Mouse (Mus musculus) erythroblast, embryonic 14.5 days (primary cell): ENCODE results near the gene Gpr141.

Source experiments
- GATA1 ChIP-seq: IDR thresholded peaks from 2 replicates; pipeline ENCODE4 v1.6.1; 2012; ENCODE audit warnings: low read length, inconsistent platforms, mixed read lengths
- TAL1 ChIP-seq: IDR thresholded peaks from 3 replicates; pipeline ENCODE4 v1.6.1; 2012; ENCODE audit warnings: low read length, inconsistent platforms, mixed read lengths

- TF ChIP-seq GATA1 = no peak
- no peak for TF ChIP-seq TAL1
Observed at GRCm38 (mm10) chr13:19793761-19794160, 30.3 kb downstream of the Gpr141 start.
